Mouse (Mus musculus): Measurements from ENCODE around the gene Mfsd6l. TPM values are rescaled to one million over a fixed set of nuclear protein-coding genes. Genes with fewer than 3 reads are reported as not detected.

The Mfsd6l gene
- total RNA-seq, 2 experiments from 2014 or later: not detected

GRCm38 (mm10) chr11:68547484-68547883 is 8.5 kb upstream of the Mfsd6l start:
- no peak for DNase-seq (ENCODE audit: extremely low spot score in 1 of 2, low spot score in 2 of 2)
- intact Hi-C loops (cut with DNase I): no loop called here

GRCm38 (mm10) chr11:68549597-68549996 is 6.4 kb upstream of the Mfsd6l start:
- no peak for DNase-seq (ENCODE audit: extremely low spot score in 1 of 2, low spot score in 2 of 2)
- intact Hi-C loops (cut with DNase I): no loop called here

- no peak for DNase-seq (ENCODE audit: extremely low spot score in 1 of 2, low spot score in 2 of 2)
- intact Hi-C loops (cut with DNase I): loop anchor here (10.0 kb wide), 1 partner anchor 66 kb away; no protein-coding TSS in a partner anchor
Measured at GRCm38 (mm10) chr11:68550358-68550757, 5.6 kb upstream of the Mfsd6l start.

- no peak for DNase-seq (ENCODE audit: extremely low spot score in 1 of 2, low spot score in 2 of 2)
- intact Hi-C loops (cut with DNase I): loop anchor here (10.0 kb wide), 1 partner anchor 69 kb away; no protein-coding TSS in a partner anchor
Measured at GRCm38 (mm10) chr11:68553981-68554471, 2.0 kb upstream of the Mfsd6l start.

GRCm38 (mm10) chr11:68559546-68559945 is 3.6 kb downstream of the Mfsd6l start:
- intact Hi-C loops (cut with DNase I): loop anchor here (10.0 kb wide), 1 partner anchor 75 kb away; no protein-coding TSS in a partner anchor
- no peak for DNase-seq (ENCODE audit: extremely low spot score in 1 of 2, low spot score in 2 of 2)

GRCm38 (mm10) chr11:68561957-68562950 is 6.3 kb downstream of the Mfsd6l start:
- peak in 1 of 2 experiments; percentile 84 for DNase-seq (ENCODE audit: extremely low spot score in 1 of 2, low spot score in 2 of 2)
- intact Hi-C loops (cut with DNase I): loop anchor here (10.0 kb wide), 1 partner anchor 243 kb away; no protein-coding TSS in a partner anchor

- intact Hi-C loops (cut with DNase I): loop anchor here (10.0 kb wide), 1 partner anchor 240 kb away; no protein-coding TSS in a partner anchor
- DNase-seq (ENCODE audit: extremely low spot score in 1 of 2, low spot score in 2 of 2): no peak
Measured at GRCm38 (mm10) chr11:68564356-68565031, 8.5 kb downstream of the Mfsd6l start.

- intact Hi-C loops (cut with DNase I): loop anchor here (10.0 kb wide), 1 partner anchor 240 kb away; no protein-coding TSS in a partner anchor
- DNase-seq (ENCODE audit: extremely low spot score in 1 of 2, low spot score in 2 of 2): no peak
Measured at GRCm38 (mm10) chr11:68565032-68565429, 9.0 kb downstream of the Mfsd6l start.

GRCm38 (mm10) chr11:68566447-68567059 is 10.6 kb downstream of the Mfsd6l start:
- DNase-seq (ENCODE audit: extremely low spot score in 1 of 2, low spot score in 2 of 2): peak; percentile 85 to 88
- intact Hi-C loops (cut with DNase I): loop anchor here (10.0 kb wide), 1 partner anchor 238 kb away; no protein-coding TSS in a partner anchor

GRCm38 (mm10) chr11:68570861-68571260 is 14.9 kb downstream of the Mfsd6l start:
- DNase-seq (ENCODE audit: extremely low spot score in 1 of 2, low spot score in 2 of 2): no peak
- intact Hi-C loops (cut with DNase I): no loop called here

GRCm38 (mm10) chr11:68577076-68577475 is 21.1 kb downstream of the Mfsd6l start:
- DNase-seq (ENCODE audit: extremely low spot score in 1 of 2, low spot score in 2 of 2): no peak
- intact Hi-C loops (cut with DNase I): no loop called here

- DNase-seq (ENCODE audit: extremely low spot score in 1 of 2, low spot score in 2 of 2): peak; percentile 73 to 76
- intact Hi-C loops (cut with DNase I): no loop called here
Measured at GRCm38 (mm10) chr11:68579462-68579881, 23.5 kb downstream of the Mfsd6l start.

GRCm38 (mm10) chr11:68580566-68580965 is 24.6 kb downstream of the Mfsd6l start:
- intact Hi-C loops (cut with DNase I): no loop called here
- DNase-seq (ENCODE audit: extremely low spot score in 1 of 2, low spot score in 2 of 2): peak in 1 of 2 experiments; percentile 8

- peak; percentile 58 to 62 for DNase-seq (ENCODE audit: extremely low spot score in 1 of 2, low spot score in 2 of 2)
- intact Hi-C loops (cut with DNase I): no loop called here
Measured at GRCm38 (mm10) chr11:68583225-68583624, 27.2 kb downstream of the Mfsd6l start.

- intact Hi-C loops (cut with DNase I): no loop called here
Measured at GRCm38 (mm10) chr11:68583906-68584480, 28.0 kb downstream of the Mfsd6l start.

GRCm38 (mm10) chr11:68585890-68586289 is 29.9 kb downstream of the Mfsd6l start:
- DNase-seq (ENCODE audit: extremely low spot score in 1 of 2, low spot score in 2 of 2): peak in 1 of 2 experiments; percentile 55
- intact Hi-C loops (cut with DNase I): loop anchor here (5.0 kb wide), 1 partner anchor 106 kb away; the partner anchor contains the start of gene Myh10

More at GRCm38 (mm10) chr11:68583906-68584480, 28.0 kb downstream of the Mfsd6l start:
- no peak for DNase-seq (ENCODE audit: extremely low spot score in 1 of 2, low spot score in 2 of 2)

GRCm38 (mm10) chr11:68586721-68587120 is 30.7 kb downstream of the Mfsd6l start, which contains the start of gene Ccdc42:
Gene Ccdc42, plus strand, starts transcription at chr11:68587021.
- intact Hi-C loops (cut with DNase I): loop anchor here (5.0 kb wide), 1 partner anchor 106 kb away; the partner anchor contains the start of gene Myh10
- no peak for DNase-seq (ENCODE audit: extremely low spot score in 1 of 2, low spot score in 2 of 2)
